ENCODE assay signal across 10 mouse cellular contexts in the genomic region with DNA sequence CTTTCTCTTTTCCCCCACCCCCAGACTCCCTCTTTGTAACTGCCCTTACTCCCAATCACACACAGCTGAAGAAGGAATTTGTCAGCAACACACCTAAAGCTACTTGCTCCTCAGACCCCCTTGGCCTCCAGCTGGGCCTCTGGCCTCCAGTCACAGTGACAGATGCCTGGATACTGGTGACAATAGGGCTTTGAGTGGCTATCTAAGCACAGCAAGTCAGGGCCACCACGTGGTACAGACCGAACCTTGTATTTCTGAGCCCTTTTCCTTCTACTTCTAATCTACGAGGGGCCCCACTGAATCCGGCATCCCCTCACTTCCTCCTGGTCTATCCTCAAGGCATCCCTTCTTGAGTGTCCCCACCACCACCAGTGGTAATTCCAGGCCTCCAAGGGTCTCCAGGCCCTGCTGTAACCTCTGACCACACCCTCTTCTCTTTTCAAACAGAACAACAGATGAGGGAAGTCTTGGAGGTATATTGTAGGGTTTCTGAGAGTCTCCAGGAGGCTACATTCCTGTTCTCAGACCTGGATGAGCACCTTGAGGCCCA. TPM values are rescaled to one million over a fixed set of nuclear protein-coding genes. Genes with fewer than 3 reads are reported as not detected.
DNase-seq lines count a peak whose midpoint lies in the region; ATAC-seq and TF ChIP-seq lines count a peak whose summit lies in the region.
"Had no signal": no experiment of that assay in that cellular context is flagged by ENCODE, and none has a peak within 500 bp of the region (broad histone marks: within the 10 kb centered on the region; RNA-seq: fewer than 3 reads in every experiment).

No protein-coding gene starts in this region.

- TF ChIP-seq EP300 in lung, postnatal 0 days (IDR thresholded peaks at IDR 0.05): no peak

- DNase-seq in kidney, adult 8-10 months: no peak
- DNase-seq in embryonic facial prominence, embryonic 11.5 days (ENCODE audit: low spot score): no peak
- peak; percentile 58 for DNase-seq in hindbrain, postnatal 0 days (ENCODE audit: low spot score)
- no peak for DNase-seq in lung, postnatal 0 days (ENCODE audit: low spot score)
- DNase-seq in gastrocnemius, postnatal 14 days: no peak

- 60% methylated on average over 4 of the region's 4 CpGs for WGBS in kidney, embryonic 15.5 days
- WGBS in embryonic facial prominence, embryonic 11.5 days: 41% methylated on average over 4 of the region's 4 CpGs
- WGBS in hindbrain, postnatal 0 days: 11% methylated on average over 4 of the region's 4 CpGs
- 17% methylated on average over 4 of the region's 4 CpGs for WGBS in neural tube, embryonic 14.5 days
- WGBS in lung, postnatal 0 days: 57% methylated on average over 4 of the region's 4 CpGs
- 65% methylated on average over 4 of the region's 4 CpGs for WGBS in kidney, embryonic 16.5 days

- peaks cover 63% of the 10 kb centered on the region for H3K27me3 ChIP-seq in kidney, embryonic 15.5 days
- peaks cover 40% of the 10 kb centered on the region for H3K27me3 ChIP-seq in embryonic facial prominence, embryonic 11.5 days (ENCODE audit: control insufficient read depth, insufficient read depth, low read length)
- no peaks in the 10 kb centered on the region for H3K27me3 ChIP-seq in hindbrain, postnatal 0 days (ENCODE audit: insufficient read depth, low read length)
- H3K27me3 ChIP-seq in neural tube, embryonic 14.5 days (ENCODE audit: control insufficient read depth, insufficient read depth, low read length): no peaks in the 10 kb centered on the region; the same call in 1 of the 2 replicates
- H3K27me3 ChIP-seq in lung, postnatal 0 days (replicated peaks; ENCODE audit: insufficient read depth, low read length): peaks cover 46% of the 10 kb centered on the region
- peaks cover 55% of the 10 kb centered on the region for H3K27me3 ChIP-seq in kidney, embryonic 16.5 days (ENCODE audit: insufficient read depth, low read length)
- H3K27me3 ChIP-seq: CH12.LX had no signal

- no peak for TF ChIP-seq CTCF in hindbrain, postnatal 0 days (IDR thresholded peaks at IDR 0.05; ENCODE audit: low read depth)
- no peak for TF ChIP-seq CTCF in lung, postnatal 0 days (IDR thresholded peaks at IDR 0.05)

- no peaks in the 10 kb centered on the region for H3K9me3 ChIP-seq in kidney, embryonic 15.5 days (replicated peaks)
- H3K9me3 ChIP-seq in embryonic facial prominence, embryonic 11.5 days (replicated peaks; ENCODE audit: control insufficient read depth, low read length): no peaks in the 10 kb centered on the region
- H3K9me3 ChIP-seq in hindbrain, postnatal 0 days (ENCODE audit: low read length): no peaks in the 10 kb centered on the region
- no peaks in the 10 kb centered on the region for H3K9me3 ChIP-seq in neural tube, embryonic 14.5 days (ENCODE audit: control insufficient read depth, low read length)
- H3K9me3 ChIP-seq in lung, postnatal 0 days (ENCODE audit: low read length): no peaks in the 10 kb centered on the region
- no peaks in the 10 kb centered on the region for H3K9me3 ChIP-seq in kidney, embryonic 16.5 days (ENCODE audit: low read length)

- intact Hi-C loops in gastrocnemius, postnatal 14 days (cut with DNase I; ENCODE audit: low total_unique reads): loop anchor here (5.0 kb wide), 1 partner anchor 32 kb away; no protein-coding TSS in a partner anchor

- H3K36me3 ChIP-seq in kidney, embryonic 15.5 days: no peaks in the 10 kb centered on the region
- H3K36me3 ChIP-seq in embryonic facial prominence, embryonic 11.5 days (replicated peaks; ENCODE audit: control insufficient read depth, insufficient read depth, low read depth, low read length): no peaks in the 10 kb centered on the region
- H3K36me3 ChIP-seq in hindbrain, postnatal 0 days (ENCODE audit: insufficient read depth, low read length): no peaks in the 10 kb centered on the region
- H3K36me3 ChIP-seq in neural tube, embryonic 14.5 days (ENCODE audit: control insufficient read depth, insufficient read depth, low read length): no peaks in the 10 kb centered on the region
- H3K36me3 ChIP-seq in lung, postnatal 0 days (ENCODE audit: insufficient read depth, low read length): no peaks in the 10 kb centered on the region
- H3K36me3 ChIP-seq in kidney, embryonic 16.5 days (ENCODE audit: insufficient read depth, low read length): no peaks in the 10 kb centered on the region

- H3K4me1 ChIP-seq in kidney, embryonic 15.5 days: peaks cover 26% of the 10 kb centered on the region
- peaks cover 3% of the 10 kb centered on the region for H3K4me1 ChIP-seq in embryonic facial prominence, embryonic 11.5 days (ENCODE audit: control insufficient read depth, insufficient read depth, low read length)
- H3K4me1 ChIP-seq in hindbrain, postnatal 0 days (ENCODE audit: insufficient read depth, low read length): peaks cover 23% of the 10 kb centered on the region; the same call in 1 of the 2 replicates
- peaks cover 26% of the 10 kb centered on the region for H3K4me1 ChIP-seq in neural tube, embryonic 14.5 days (ENCODE audit: control insufficient read depth, insufficient read depth, low read length)
- H3K4me1 ChIP-seq in lung, postnatal 0 days (ENCODE audit: insufficient read depth, low read depth, low read length): peaks cover 3% of the 10 kb centered on the region; the same call in 1 of the 2 replicates
- H3K4me1 ChIP-seq in kidney, embryonic 16.5 days (ENCODE audit: insufficient read depth, low read length): peaks cover 23% of the 10 kb centered on the region

- no peak overlapping the region for H3K27ac ChIP-seq in kidney, embryonic 15.5 days
- H3K27ac ChIP-seq in embryonic facial prominence, embryonic 11.5 days (replicated peaks; ENCODE audit: low read depth, low read length): no peak overlapping the region
- peak overlapping the region; percentile 96 for H3K27ac ChIP-seq in hindbrain, postnatal 0 days
- peak overlapping the region; percentile 94 for H3K27ac ChIP-seq in neural tube, embryonic 14.5 days (ENCODE audit: low read depth, low read length)
- no peak overlapping the region for H3K27ac ChIP-seq in lung, postnatal 0 days (ENCODE audit: low read length)
- H3K27ac ChIP-seq in kidney, embryonic 16.5 days (ENCODE audit: low read length): no peak overlapping the region

- H3K4me3 ChIP-seq in kidney, embryonic 15.5 days (replicated peaks): no peak overlapping the region
- H3K4me3 ChIP-seq in embryonic facial prominence, embryonic 11.5 days (ENCODE audit: low read depth, low read length): peak overlapping the region; percentile 41
- peak overlapping the region; percentile 92 for H3K4me3 ChIP-seq in hindbrain, postnatal 0 days (ENCODE audit: low read length)
- H3K4me3 ChIP-seq in neural tube, embryonic 14.5 days (ENCODE audit: low read depth, low read length): peak overlapping the region; percentile 92
- no peak overlapping the region for H3K4me3 ChIP-seq in lung, postnatal 0 days (ENCODE audit: low read depth, low read length)
- no peak overlapping the region for H3K4me3 ChIP-seq in kidney, embryonic 16.5 days (ENCODE audit: low read length)

- ATAC-seq in kidney, embryonic 15.5 days (replicated peaks; ENCODE audit: low FRiP score): no peak
- 0 out of 2 replicates have a peak, but pooled peaks have one; percentile 10 for ATAC-seq in embryonic facial prominence, embryonic 11.5 days (replicated peaks; ENCODE audit: insufficient number of reproducible peaks, low FRiP score, low TSS enrichment, low read depth)
- peak; percentile 7; the same call in 1 of the 2 replicates for ATAC-seq in hindbrain, postnatal 0 days
- ATAC-seq in neural tube, embryonic 14.5 days (ENCODE audit: low read depth): no peak
- no peak for ATAC-seq in lung, postnatal 0 days
- no peak for ATAC-seq in kidney, embryonic 16.5 days (ENCODE audit: low FRiP score, low TSS enrichment)

- H3K4me2 ChIP-seq in kidney, embryonic 15.5 days: peak overlapping the region; percentile 74; the same call in 1 of the 2 replicates
- H3K4me2 ChIP-seq in embryonic facial prominence, embryonic 11.5 days (ENCODE audit: low read depth, low read length): peak overlapping the region; percentile 60
- peak overlapping the region; percentile 72 for H3K4me2 ChIP-seq in hindbrain, postnatal 0 days (ENCODE audit: low read depth, low read length)
- H3K4me2 ChIP-seq in neural tube, embryonic 14.5 days (ENCODE audit: low read depth, low read length): peak overlapping the region; percentile 74
- H3K4me2 ChIP-seq in lung, postnatal 0 days (replicated peaks; ENCODE audit: low read depth, low read length): no peak overlapping the region
- H3K4me2 ChIP-seq in kidney, embryonic 16.5 days (replicated peaks; ENCODE audit: low read depth, low read length): no peak overlapping the region

- no peak overlapping the region for H3K9ac ChIP-seq in kidney, embryonic 15.5 days
- H3K9ac ChIP-seq in embryonic facial prominence, embryonic 11.5 days (replicated peaks; ENCODE audit: low read length): no peak overlapping the region
- H3K9ac ChIP-seq in hindbrain, postnatal 0 days (replicated peaks; ENCODE audit: low read length): peak overlapping the region; percentile 86
- H3K9ac ChIP-seq in neural tube, embryonic 14.5 days (replicated peaks; ENCODE audit: low read depth, low read length): peak overlapping the region; percentile 93
- H3K9ac ChIP-seq in lung, postnatal 0 days (replicated peaks; ENCODE audit: low read depth): no peak overlapping the region
- no peak overlapping the region for H3K9ac ChIP-seq in kidney, embryonic 16.5 days (replicated peaks; ENCODE audit: low read length)

RNA-seq across cellular contexts. Expression of a gene that starts 2.0 kb away (rescaled TPM):
- polyA plus RNA-seq in kidney, embryonic 15.5 days (2015; fragmentation: Nextera tagmentation; extraction: Ambion mirVana): 0.53 and 1.1 TPM in 2 replicates
- polyA plus RNA-seq in embryonic facial prominence, embryonic 11.5 days (2014; fragmentation: Nextera tagmentation; extraction: Ambion mirVana): 11.2 and 13.7 TPM in 2 replicates
- 192 and 204 TPM in 2 replicates for total RNA-seq in hindbrain, postnatal 0 days (2014; rRNA removed)
- 69.9 and 71.7 TPM in 2 replicates for polyA plus RNA-seq in hindbrain, postnatal 0 days (2015; fragmentation: Nextera tagmentation; extraction: Ambion mirVana)
- 132 and 146 TPM in 2 replicates for polyA plus RNA-seq in neural tube, embryonic 14.5 days (2014; fragmentation: Nextera tagmentation; extraction: Ambion mirVana)
- 0.04 TPM in 1 of 2 replicates, not detected in the other for polyA plus RNA-seq in lung, postnatal 0 days (2015; fragmentation: Nextera tagmentation; extraction: Ambion mirVana)
- under 1 TPM; 0.14 to 0.73 TPM for total RNA-seq in gastrocnemius, postnatal 14 days (2021)
- polyA plus RNA-seq in kidney, embryonic 16.5 days (2015; fragmentation: Nextera tagmentation; extraction: Ambion mirVana): 0.10 and 0.37 TPM in 2 replicates

RNA-seq across cellular contexts. Expression of a gene that starts 21.3 kb away (rescaled TPM):
- not detected in 2 replicates for polyA plus RNA-seq in kidney, embryonic 15.5 days (2015; fragmentation: Nextera tagmentation; extraction: Ambion mirVana)
- polyA plus RNA-seq in embryonic facial prominence, embryonic 11.5 days (2014; fragmentation: Nextera tagmentation; extraction: Ambion mirVana): not detected in 2 replicates
- total RNA-seq in hindbrain, postnatal 0 days (2014; rRNA removed): not detected in 2 replicates
- polyA plus RNA-seq in hindbrain, postnatal 0 days (2015; fragmentation: Nextera tagmentation; extraction: Ambion mirVana): not detected in 2 replicates
- polyA plus RNA-seq in neural tube, embryonic 14.5 days (2014; fragmentation: Nextera tagmentation; extraction: Ambion mirVana): not detected in 2 replicates
- polyA plus RNA-seq in lung, postnatal 0 days (2015; fragmentation: Nextera tagmentation; extraction: Ambion mirVana): not detected in 2 replicates
- total RNA-seq in gastrocnemius, postnatal 14 days (2021): not detected
- polyA plus RNA-seq in kidney, embryonic 16.5 days (2015; fragmentation: Nextera tagmentation; extraction: Ambion mirVana): not detected in 2 replicates
- total RNA-seq: CH12.LX; gastrocnemius, postnatal 25 days had no signal

RNA-seq across cellular contexts. Expression of a gene that starts 21.4 kb away (rescaled TPM):
- polyA plus RNA-seq in kidney, embryonic 15.5 days (2015; fragmentation: Nextera tagmentation; extraction: Ambion mirVana): 11.7 and 14.0 TPM in 2 replicates
- polyA plus RNA-seq in embryonic facial prominence, embryonic 11.5 days (2014; fragmentation: Nextera tagmentation; extraction: Ambion mirVana): 5.5 and 7.1 TPM in 2 replicates
- total RNA-seq in hindbrain, postnatal 0 days (2014; rRNA removed): 28.8 and 30.0 TPM in 2 replicates
- 12.8 and 13.2 TPM in 2 replicates for polyA plus RNA-seq in hindbrain, postnatal 0 days (2015; fragmentation: Nextera tagmentation; extraction: Ambion mirVana)
- 13.5 and 14.2 TPM in 2 replicates for polyA plus RNA-seq in neural tube, embryonic 14.5 days (2014; fragmentation: Nextera tagmentation; extraction: Ambion mirVana)
- 8.8 and 8.9 TPM in 2 replicates for polyA plus RNA-seq in lung, postnatal 0 days (2015; fragmentation: Nextera tagmentation; extraction: Ambion mirVana)
- total RNA-seq in gastrocnemius, postnatal 14 days (2021): 1 to 10 TPM; 2.6 to 3.2 TPM
- 11.6 and 14.2 TPM in 2 replicates for polyA plus RNA-seq in kidney, embryonic 16.5 days (2015; fragmentation: Nextera tagmentation; extraction: Ambion mirVana)

RNA-seq across cellular contexts. Expression of a gene that starts 35.4 kb away (rescaled TPM):
- polyA plus RNA-seq in kidney, embryonic 15.5 days (2015; fragmentation: Nextera tagmentation; extraction: Ambion mirVana): 43.1 and 49.4 TPM in 2 replicates
- 25.2 and 26.6 TPM in 2 replicates for polyA plus RNA-seq in embryonic facial prominence, embryonic 11.5 days (2014; fragmentation: Nextera tagmentation; extraction: Ambion mirVana)
- total RNA-seq in hindbrain, postnatal 0 days (2014; rRNA removed): 59.9 and 68.8 TPM in 2 replicates
- polyA plus RNA-seq in hindbrain, postnatal 0 days (2015; fragmentation: Nextera tagmentation; extraction: Ambion mirVana): 51.0 and 56.0 TPM in 2 replicates
- 56.8 and 64.2 TPM in 2 replicates for polyA plus RNA-seq in neural tube, embryonic 14.5 days (2014; fragmentation: Nextera tagmentation; extraction: Ambion mirVana)
- 21.3 and 21.9 TPM in 2 replicates for polyA plus RNA-seq in lung, postnatal 0 days (2015; fragmentation: Nextera tagmentation; extraction: Ambion mirVana)
- 10 to 100 TPM; 68.5 to 72.2 TPM for total RNA-seq in gastrocnemius, postnatal 14 days (2021)
- 54.4 and 62.7 TPM in 2 replicates for polyA plus RNA-seq in kidney, embryonic 16.5 days (2015; fragmentation: Nextera tagmentation; extraction: Ambion mirVana)

RNA-seq across cellular contexts. Expression of a gene that starts 47.2 kb away (rescaled TPM):
- polyA plus RNA-seq in kidney, embryonic 15.5 days (2015; fragmentation: Nextera tagmentation; extraction: Ambion mirVana): 137 and 140 TPM in 2 replicates
- 79.9 and 88.1 TPM in 2 replicates for polyA plus RNA-seq in embryonic facial prominence, embryonic 11.5 days (2014; fragmentation: Nextera tagmentation; extraction: Ambion mirVana)
- 84.9 and 89.7 TPM in 2 replicates for total RNA-seq in hindbrain, postnatal 0 days (2014; rRNA removed)
- 67.5 and 69.7 TPM in 2 replicates for polyA plus RNA-seq in hindbrain, postnatal 0 days (2015; fragmentation: Nextera tagmentation; extraction: Ambion mirVana)
- polyA plus RNA-seq in neural tube, embryonic 14.5 days (2014; fragmentation: Nextera tagmentation; extraction: Ambion mirVana): 74.1 and 77.5 TPM in 2 replicates
- polyA plus RNA-seq in lung, postnatal 0 days (2015; fragmentation: Nextera tagmentation; extraction: Ambion mirVana): 51.9 and 56.1 TPM in 2 replicates
- total RNA-seq in gastrocnemius, postnatal 14 days (2021): 10 to 100 TPM; 28.6 to 29.8 TPM
- polyA plus RNA-seq in kidney, embryonic 16.5 days (2015; fragmentation: Nextera tagmentation; extraction: Ambion mirVana): 157 and 161 TPM in 2 replicates

Comparison
In these comparisons a context has a peak if more than half of its experiments do, and no peak if none do; other contexts are left out.
1. H3K4me2 ChIP-seq: peak in kidney, embryonic 15.5 days (single experiment), embryonic facial prominence, embryonic 11.5 days (single experiment), hindbrain, postnatal 0 days (single experiment) and neural tube, embryonic 14.5 days (single experiment); none in lung, postnatal 0 days (single experiment) and kidney, embryonic 16.5 days (single experiment).
2. ATAC-seq: peak in embryonic facial prominence, embryonic 11.5 days (single experiment) and hindbrain, postnatal 0 days (single experiment); none in kidney, embryonic 15.5 days (single experiment), neural tube, embryonic 14.5 days (single experiment), lung, postnatal 0 days (single experiment) and kidney, embryonic 16.5 days (single experiment).
3. H3K27ac ChIP-seq: peak in hindbrain, postnatal 0 days (single experiment) and neural tube, embryonic 14.5 days (single experiment); none in kidney, embryonic 15.5 days (single experiment), embryonic facial prominence, embryonic 11.5 days (single experiment), lung, postnatal 0 days (single experiment) and kidney, embryonic 16.5 days (single experiment).
4. H3K4me3 ChIP-seq: peak in embryonic facial prominence, embryonic 11.5 days (single experiment), hindbrain, postnatal 0 days (single experiment) and neural tube, embryonic 14.5 days (single experiment); none in kidney, embryonic 15.5 days (single experiment), lung, postnatal 0 days (single experiment) and kidney, embryonic 16.5 days (single experiment).
5. H3K9ac ChIP-seq: peak in hindbrain, postnatal 0 days (single experiment) and neural tube, embryonic 14.5 days (single experiment); none in kidney, embryonic 15.5 days (single experiment), embryonic facial prominence, embryonic 11.5 days (single experiment), lung, postnatal 0 days (single experiment) and kidney, embryonic 16.5 days (single experiment).